Mouse (Mus musculus) bone marrow, adult 2 months (tissue): Measurements from ENCODE around the gene Ptpra. TPM values are rescaled to one million over a fixed set of nuclear protein-coding genes. Genes with fewer than 3 reads are reported as not detected.
A peak's percentile ranks its signal among the peaks of the same experiment; 100 is the strongest.

Source experiments
- H3K27ac ChIP-seq: fragments of 200-500 bp; 2 replicates; pipeline ENCODE4 v1.5.1; 2012; ENCODE audit warnings: low read depth, mild to moderate bottlenecking, control low read depth, inconsistent platforms, low read length; ENCODE audit not compliant: control insufficient read depth, poor library complexity, insufficient read depth
- H3K4me1 ChIP-seq: fragments of 200-500 bp; 2 replicates; pipeline ENCODE4 v1.6.1; 2011; ENCODE audit warnings: low read length; ENCODE audit not compliant: control insufficient read depth, insufficient read depth
- H3K4me3 ChIP-seq: fragments of 200-500 bp; replicated peaks from 2 replicates; pipeline ENCODE3; 2011; ENCODE audit warnings: mild to moderate bottlenecking, low read depth, low read length, control low read depth; ENCODE audit not compliant: control insufficient read depth
- CTCF ChIP-seq: fragments of 200-500 bp; IDR thresholded peaks from 2 replicates; pipeline ENCODE4 v1.5.1; 2011; ENCODE audit warnings: low read length, control low read depth; ENCODE audit not compliant: control insufficient read depth, insufficient read depth
- POLR2A ChIP-seq: fragments of 200-500 bp; IDR thresholded peaks from 2 replicates; pipeline ENCODE4 v1.6.1; 2011; ENCODE audit warnings: low read depth, mild to moderate bottlenecking, control low read depth, low read length, borderline replicate concordance; ENCODE audit not compliant: control insufficient read depth
- WGBS: fragments of 180-500 bp; shearing (Covaris S2); methylation state at CpG from one replicate; pipeline ENCODE4 v1.1.7; 2018; 5-methylcytosine and 5-hydroxymethylcytosine counted together
- polyA plus RNA-seq: library from polyadenylated mRNA; stranded (reverse); fragments of >200 nt; gene quantifications from 2 replicates; pipeline ENCODE4 v1.2.4, GENCODE M21; 2011; ENCODE audit warnings: low replicate concordance; ENCODE audit not compliant: missing spikeins, insufficient read depth, insufficient read length

Gene Ptpra
- 25.6 and 33.1 TPM in 2 replicates for polyA plus RNA-seq

- no peaks in the 10 kb centered on the region; the same call in 1 of the 2 replicates for H3K4me1 ChIP-seq
- peak within 1 kb of the TSS; percentile 98 for H3K4me3 ChIP-seq
- TF ChIP-seq POLR2A (peak; percentile 95), CTCF (no peak)
- WGBS: under 1% methylated on average over 50 of the region's 50 CpGs
- peak within 1 kb of the TSS; percentile 89 for H3K27ac ChIP-seq
Measured at GRCm38 (mm10) chr2:130449794-130450433, at the start of gene Ptpra. TSS of gene Ptpra (plus strand) at chr2:130450278.

- no peak for TF ChIP-seq POLR2A
- no peak for TF ChIP-seq CTCF
- Histone ChIP-seq H3K27ac (no peak overlapping the region), H3K4me3 (no peak overlapping the region), H3K4me1 (no peaks in the 10 kb centered on the region)
- 73% methylated on average over 4 of the region's 4 CpGs for whole genome bisulfite sequencing
Measured at GRCm38 (mm10) chr2:130401891-130402290, 48.2 kb upstream of the Ptpra start.

GRCm38 (mm10) chr2:130404939-130405338, 45.1 kb upstream of the Ptpra start, which contains the start of the genes Gm28372 and 1700020A23Rik:
TSS of gene Gm28372 (plus strand) at chr2:130405239.
TSS of gene 1700020A23Rik (plus strand) at chr2:130405259.
- TF ChIP-seq CTCF (no peak), POLR2A (no peak)
- Histone ChIP-seq H3K27ac (no peak within 1 kb of the TSS), H3K4me3 (no peak within 1 kb of the TSS), H3K4me1 (no peaks in the 10 kb centered on the region)
- WGBS: 73% methylated on average over 1 of the region's 1 CpGs

GRCm38 (mm10) chr2:130406178-130406577, 43.9 kb upstream of the Ptpra start, which contains the start of gene Tmem239:
TSS of gene Tmem239 (plus strand) at chr2:130406478.
- no peak within 1 kb of the TSS for H3K27ac ChIP-seq
- H3K4me1 ChIP-seq: no peaks in the 10 kb centered on the region
- H3K4me3 ChIP-seq: no peak within 1 kb of the TSS
- WGBS: 78% methylated on average over 2 of the region's 2 CpGs
- no peak for TF ChIP-seq POLR2A
- TF ChIP-seq CTCF: no peak

- 66% methylated on average over 6 of the region's 6 CpGs for WGBS
- TF ChIP-seq CTCF: no peak
- H3K4me3 ChIP-seq: no peak overlapping the region
- no peak overlapping the region for H3K27ac ChIP-seq
- no peaks in the 10 kb centered on the region for H3K4me1 ChIP-seq
Measured at GRCm38 (mm10) chr2:130408194-130408593, 41.9 kb upstream of the Ptpra start.

- Histone ChIP-seq H3K4me3 (no peak overlapping the region), H3K4me1 (no peaks in the 10 kb centered on the region), H3K27ac (no peak overlapping the region)
- TF ChIP-seq POLR2A (no peak), CTCF (peak; percentile 83)
- WGBS: 27% methylated on average over 16 of the region's 16 CpGs
Measured at GRCm38 (mm10) chr2:130411558-130412495, 38.3 kb upstream of the Ptpra start.

GRCm38 (mm10) chr2:130412775-130413174, 37.3 kb upstream of the Ptpra start:
- Histone ChIP-seq H3K4me1 (no peaks in the 10 kb centered on the region), H3K27ac (no peak overlapping the region), H3K4me3 (no peak overlapping the region)
- 74% methylated on average over 3 of the region's 3 CpGs for WGBS
- TF ChIP-seq POLR2A: no peak
- TF ChIP-seq CTCF: no peak

- WGBS: 64% methylated on average over 6 of the region's 6 CpGs
Measured at GRCm38 (mm10) chr2:130414094-130414856, 35.8 kb upstream of the Ptpra start.

More at GRCm38 (mm10) chr2:130414094-130414856, 35.8 kb upstream of the Ptpra start:
- no peak for TF ChIP-seq POLR2A
- no peak for TF ChIP-seq CTCF
- Histone ChIP-seq H3K4me1 (no peaks in the 10 kb centered on the region), H3K4me3 (no peak overlapping the region), H3K27ac (no peak overlapping the region)
